Mouse (Mus musculus): ENCODE measurements around the gene Klk11. TPM values are rescaled to one million over a fixed set of nuclear protein-coding genes. Genes with fewer than 3 reads are reported as not detected.

The Klk11 gene
- polyA plus RNA-seq, 1 experiment, result not detected

DNA sequence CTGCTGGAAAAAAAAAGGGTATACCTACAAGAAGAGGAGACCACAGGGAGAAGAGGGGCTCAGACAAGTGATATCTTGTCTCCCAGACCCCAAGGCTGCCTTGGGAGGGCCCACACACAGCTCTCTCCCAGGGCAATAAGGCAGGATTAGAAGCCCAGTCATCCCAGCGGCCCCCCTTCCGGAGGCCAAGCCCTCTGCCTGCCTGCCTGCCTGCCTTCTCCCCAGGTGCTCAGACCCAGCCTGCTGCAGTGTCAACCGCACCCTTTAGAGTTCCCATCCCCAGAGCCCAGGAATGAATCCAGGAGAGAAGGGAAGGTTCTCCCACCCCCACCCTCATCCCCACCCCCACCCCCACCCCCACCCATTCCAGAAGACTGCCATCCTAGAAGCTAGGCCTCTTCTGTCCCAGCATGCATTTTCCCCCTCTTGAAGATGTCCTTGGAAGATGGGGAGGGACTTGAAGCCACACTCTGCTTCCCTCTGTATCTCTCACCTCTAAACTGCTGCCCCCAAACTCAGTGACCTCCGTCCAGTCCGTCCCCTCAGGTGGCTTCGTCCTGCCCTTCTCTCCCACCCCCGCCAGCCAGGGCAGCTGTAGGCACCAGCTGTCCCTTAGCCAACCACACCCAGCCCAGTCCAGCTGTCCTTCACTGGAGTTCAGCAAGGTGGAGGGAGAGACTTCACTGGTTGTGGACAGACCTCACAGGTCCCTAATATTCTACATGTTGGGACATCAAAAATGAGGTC, 1.1 kb downstream of the Klk11 start:
- TF ChIP-seq CTCF (IDR thresholded peaks at IDR 0.05; ENCODE audit: extremely low read depth, insufficient read depth, low read length), result no peak
- no peak for TF ChIP-seq POLR2A (IDR thresholded peaks at IDR 0.05; ENCODE audit: extremely low read depth, insufficient read depth, low read length)
- Histone ChIP-seq H3K27ac (ENCODE audit: insufficient read depth, low read length) (no peak overlapping the region), H3K4me1 (ENCODE audit: control insufficient read depth, insufficient read depth, low read length) (no peaks in the 10 kb centered on the region), H3K4me3 (ENCODE audit: insufficient read depth, low read length) (no peak overlapping the region)

- Histone ChIP-seq H3K4me1 (ENCODE audit: control insufficient read depth, insufficient read depth, low read length) (no peaks in the 10 kb centered on the region), H3K4me3 (ENCODE audit: insufficient read depth, low read length) (no peak overlapping the region), H3K27ac (ENCODE audit: insufficient read depth, low read length) (no peak overlapping the region)
- no peak for TF ChIP-seq CTCF (IDR thresholded peaks at IDR 0.05; ENCODE audit: extremely low read depth, insufficient read depth, low read length)
- no peak for TF ChIP-seq POLR2A (IDR thresholded peaks at IDR 0.05; ENCODE audit: extremely low read depth, insufficient read depth, low read length)
Measured at GRCm38 (mm10) chr7:43776506-43776905, 2.1 kb downstream of the Klk11 start.

GRCm38 (mm10) chr7:43777423-43777822, 3.0 kb downstream of the Klk11 start:
- H3K4me1 ChIP-seq (ENCODE audit: control insufficient read depth, insufficient read depth, low read length), result no peaks in the 10 kb centered on the region
- no peak overlapping the region for H3K27ac ChIP-seq (ENCODE audit: insufficient read depth, low read length)
- H3K4me3 ChIP-seq (ENCODE audit: insufficient read depth, low read length), result no peak overlapping the region
- no peak for TF ChIP-seq CTCF (IDR thresholded peaks at IDR 0.05; ENCODE audit: extremely low read depth, insufficient read depth, low read length)
- TF ChIP-seq POLR2A (IDR thresholded peaks at IDR 0.05; ENCODE audit: extremely low read depth, insufficient read depth, low read length), result no peak

DNA sequence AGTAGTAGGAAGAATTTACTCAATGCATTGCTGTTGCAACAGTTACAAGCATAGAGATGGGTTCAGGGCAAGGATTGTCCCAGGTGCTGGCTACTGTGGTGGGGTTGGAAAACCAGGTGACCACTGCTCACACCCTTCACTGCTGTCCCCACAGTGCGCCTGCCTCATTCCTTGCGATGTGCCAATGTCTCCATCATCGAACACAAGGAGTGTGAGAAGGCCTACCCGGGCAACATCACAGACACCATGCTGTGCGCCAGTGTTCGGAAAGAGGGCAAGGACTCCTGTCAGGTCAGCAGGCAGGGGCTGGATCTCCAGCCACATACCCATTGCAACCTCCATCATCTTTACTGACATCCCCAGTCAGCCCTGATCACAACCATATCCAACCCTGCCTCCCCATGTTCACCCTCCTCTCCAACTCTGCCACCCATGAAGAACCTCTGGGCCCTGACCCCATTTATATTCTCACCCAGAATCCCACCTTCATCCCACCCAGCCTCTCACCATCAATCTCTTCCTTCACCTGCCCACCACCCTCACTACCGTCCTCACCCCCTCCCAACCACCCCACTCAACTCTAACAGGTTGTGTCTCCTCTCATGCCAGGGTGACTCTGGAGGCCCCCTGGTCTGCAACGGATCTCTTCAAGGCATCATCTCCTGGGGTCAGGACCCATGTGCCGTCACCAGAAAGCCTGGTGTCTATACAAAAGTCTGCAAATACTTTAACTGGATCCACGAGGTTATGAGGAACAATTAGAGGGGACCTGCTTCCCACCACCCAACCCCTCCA, 4.0 kb downstream of the Klk11 start:
- Histone ChIP-seq H3K27ac (ENCODE audit: insufficient read depth, low read length) (no peak overlapping the region), H3K4me3 (ENCODE audit: insufficient read depth, low read length) (no peak overlapping the region), H3K4me1 (ENCODE audit: control insufficient read depth, insufficient read depth, low read length) (no peaks in the 10 kb centered on the region)
- TF ChIP-seq CTCF (IDR thresholded peaks at IDR 0.05; ENCODE audit: extremely low read depth, insufficient read depth, low read length) (no peak), POLR2A (IDR thresholded peaks at IDR 0.05; ENCODE audit: extremely low read depth, insufficient read depth, low read length) (no peak)

DNA sequence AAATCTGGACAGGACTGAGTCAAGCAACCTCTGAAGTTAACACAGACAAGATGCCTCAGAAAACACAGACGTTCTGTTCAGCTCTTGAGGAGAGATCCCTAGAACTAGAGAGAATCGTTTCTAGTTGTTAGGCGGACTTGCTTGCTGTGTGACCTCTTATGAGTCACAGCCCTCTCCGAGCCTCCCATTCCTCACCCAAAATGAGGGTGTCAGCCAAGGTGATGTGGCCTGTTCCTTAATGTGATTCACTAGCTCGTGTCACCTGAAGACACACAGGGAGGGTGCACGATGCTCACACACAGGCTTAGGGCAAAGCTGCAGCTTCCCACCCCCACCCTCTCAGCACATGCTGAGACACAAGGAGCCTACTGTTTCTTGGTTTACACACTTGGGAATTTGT, 5.8 kb downstream of the Klk11 start:
- no peak for TF ChIP-seq CTCF (IDR thresholded peaks at IDR 0.05; ENCODE audit: extremely low read depth, insufficient read depth, low read length)
- no peak for TF ChIP-seq POLR2A (IDR thresholded peaks at IDR 0.05; ENCODE audit: extremely low read depth, insufficient read depth, low read length)
- Histone ChIP-seq H3K4me1 (ENCODE audit: control insufficient read depth, insufficient read depth, low read length) (no peaks in the 10 kb centered on the region), H3K4me3 (ENCODE audit: insufficient read depth, low read length) (no peak overlapping the region), H3K27ac (ENCODE audit: insufficient read depth, low read length) (no peak overlapping the region)

GRCm38 (mm10) chr7:43780746-43781145, 6.3 kb downstream of the Klk11 start, which contains the start of gene Klk10:
Gene Klk10 (plus strand): TSS chr7:43781035.
- Histone ChIP-seq H3K27ac (ENCODE audit: insufficient read depth, low read length) (no peak within 1 kb of the TSS), H3K4me1 (ENCODE audit: control insufficient read depth, insufficient read depth, low read length) (no peaks in the 10 kb centered on the region), H3K4me3 (ENCODE audit: insufficient read depth, low read length) (no peak within 1 kb of the TSS)
- TF ChIP-seq POLR2A (IDR thresholded peaks at IDR 0.05; ENCODE audit: extremely low read depth, insufficient read depth, low read length) (no peak), CTCF (IDR thresholded peaks at IDR 0.05; ENCODE audit: extremely low read depth, insufficient read depth, low read length) (no peak)

- Histone ChIP-seq H3K4me1 (ENCODE audit: control insufficient read depth, insufficient read depth, low read length) (no peaks in the 10 kb centered on the region), H3K4me3 (ENCODE audit: insufficient read depth, low read length) (no peak overlapping the region), H3K27ac (ENCODE audit: insufficient read depth, low read length) (no peak overlapping the region)
- no peak for TF ChIP-seq CTCF (IDR thresholded peaks at IDR 0.05; ENCODE audit: extremely low read depth, insufficient read depth, low read length)
- TF ChIP-seq POLR2A (IDR thresholded peaks at IDR 0.05; ENCODE audit: extremely low read depth, insufficient read depth, low read length), result no peak
Measured at GRCm38 (mm10) chr7:43781541-43781940, 7.1 kb downstream of the Klk11 start.

- H3K27ac ChIP-seq (ENCODE audit: insufficient read depth, low read length), result no peak overlapping the region
- no peak overlapping the region for H3K4me3 ChIP-seq (ENCODE audit: insufficient read depth, low read length)
- H3K4me1 ChIP-seq (ENCODE audit: control insufficient read depth, insufficient read depth, low read length), result no peaks in the 10 kb centered on the region
- TF ChIP-seq CTCF (IDR thresholded peaks at IDR 0.05; ENCODE audit: extremely low read depth, insufficient read depth, low read length) (peak; percentile 64), POLR2A (IDR thresholded peaks at IDR 0.05; ENCODE audit: extremely low read depth, insufficient read depth, low read length) (no peak)
Measured at GRCm38 (mm10) chr7:43782275-43783265, 8.2 kb downstream of the Klk11 start.

DNA sequence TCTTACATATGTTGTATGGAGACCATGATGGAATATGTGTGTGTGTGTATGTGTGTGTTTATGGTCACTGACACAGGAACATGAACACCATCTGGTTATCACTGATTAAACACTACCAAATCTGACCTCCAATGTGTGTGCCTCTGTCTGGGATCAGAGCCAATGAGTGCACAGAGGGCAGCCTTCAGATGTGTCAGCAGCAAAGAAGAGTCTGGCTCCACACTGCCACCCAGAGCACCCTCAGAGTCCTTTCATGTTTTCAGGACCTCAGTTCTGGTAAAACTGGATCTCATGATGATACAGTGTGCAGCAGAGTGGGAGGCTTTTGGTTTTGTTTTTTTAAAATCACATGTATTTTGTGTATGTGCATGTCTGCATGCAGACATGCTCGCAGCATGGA, 10.9 kb downstream of the Klk11 start:
- no peaks in the 10 kb centered on the region for H3K4me1 ChIP-seq (ENCODE audit: control insufficient read depth, insufficient read depth, low read length)
- 0 out of 2 replicates have a peak, but pooled peaks have one; percentile 19 for TF ChIP-seq CTCF (IDR thresholded peaks at IDR 0.05; ENCODE audit: extremely low read depth, insufficient read depth, low read length)
- no peak for TF ChIP-seq POLR2A (IDR thresholded peaks at IDR 0.05; ENCODE audit: extremely low read depth, insufficient read depth, low read length)
- no peak overlapping the region for H3K27ac ChIP-seq (ENCODE audit: insufficient read depth, low read length)
- no peak overlapping the region for H3K4me3 ChIP-seq (ENCODE audit: insufficient read depth, low read length)

All from cortical plate, adult 2 months (tissue).